Mouse (Mus musculus) intestine, embryonic 16.5 days (tissue): ENCODE measurements around the gene Pagr1b. TPM values are rescaled to one million over a fixed set of nuclear protein-coding genes. Genes with fewer than 3 reads are reported as not detected.

Experiments
- ATAC-seq: fragments of 200-750 bp; cut with Nextera tagmentation; 2 replicates; pipeline ENCODE4 v1.8.0; 2017; ENCODE audit warnings: moderate TSS enrichment, moderate library complexity
- H3K27ac ChIP-seq: fragments of 300-500 bp; sonication (generic); 2 replicates; pipeline ENCODE4 v1.5.1; 2014; ENCODE audit warnings: mild to moderate bottlenecking, low read length
- H3K27me3 ChIP-seq: fragments of 300-500 bp; sonication (generic); replicated peaks from 2 replicates; pipeline ENCODE4 v1.6.1; 2014; ENCODE audit warnings: low read length, control low read depth, mixed read lengths; ENCODE audit not compliant: control insufficient read depth, insufficient read depth
- H3K36me3 ChIP-seq: fragments of 300-500 bp; sonication (generic); 2 replicates; pipeline ENCODE4 v1.6.1; 2014; ENCODE audit warnings: low read length, control low read depth; ENCODE audit not compliant: control insufficient read depth, insufficient read depth
- H3K4me1 ChIP-seq: fragments of 300-500 bp; sonication (generic); 2 replicates; pipeline ENCODE4 v1.6.1; 2014; ENCODE audit warnings: low read length, control low read depth, mixed read lengths; ENCODE audit not compliant: control insufficient read depth, insufficient read depth
- H3K4me2 ChIP-seq: fragments of 300-500 bp; sonication (generic); 2 replicates; pipeline ENCODE4 v1.6.1; 2014; ENCODE audit warnings: low read depth, low read length, control low read depth
- H3K4me3 ChIP-seq: fragments of 300-500 bp; sonication (generic); 2 replicates; pipeline ENCODE4 v1.5.1; 2014; ENCODE audit warnings: mild to moderate bottlenecking, low read length
- H3K9ac ChIP-seq: fragments of 300-500 bp; sonication (generic); 2 replicates; pipeline ENCODE4 v1.6.1; 2014; ENCODE audit warnings: low read depth, low read length
- H3K9me3 ChIP-seq: fragments of 300-500 bp; sonication (generic); 2 replicates; pipeline ENCODE4 v1.6.1; 2016; ENCODE audit warnings: low read length, control low read depth; ENCODE audit not compliant: control insufficient read depth
- WGBS: fragments of 180-500 bp; shearing (Covaris S2); extraction: QIAGEN DNeasy Blood & Tissue Kit; methylation state at CpG from one replicate; pipeline ENCODE4 v1.1.7; 2014; 5-methylcytosine and 5-hydroxymethylcytosine counted together
- polyA plus RNA-seq: library from polyadenylated mRNA; unstranded; fragments of >200 nt; fragmentation: Nextera tagmentation; extraction: Ambion mirVana; gene quantifications from 2 replicates; pipeline ENCODE4 v1.2.1, GENCODE M21; 2015

Gene Pagr1b
- polyA plus RNA-seq: 0.78 and 2.5 TPM in 2 replicates

DNA sequence TGATC, at the start of gene Pagr1b:
Pagr1b (minus strand) TSS at position 4 of the 5 bp plus-strand sequence.
- peak within 1 kb of the TSS; percentile 55 for H3K4me2 ChIP-seq
- peaks cover 8% of the 10 kb centered on the region; the same call in 1 of the 2 replicates for H3K36me3 ChIP-seq
- no peak for ATAC-seq
- H3K4me3 ChIP-seq: peak within 1 kb of the TSS; percentile 66
- H3K27ac ChIP-seq: peak within 1 kb of the TSS; percentile 92
- H3K9me3 ChIP-seq: no peaks in the 10 kb centered on the region
- H3K4me1 ChIP-seq: peaks cover 53% of the 10 kb centered on the region
- H3K27me3 ChIP-seq: no peaks in the 10 kb centered on the region
- peak within 1 kb of the TSS; percentile 83 for H3K9ac ChIP-seq

DNA sequence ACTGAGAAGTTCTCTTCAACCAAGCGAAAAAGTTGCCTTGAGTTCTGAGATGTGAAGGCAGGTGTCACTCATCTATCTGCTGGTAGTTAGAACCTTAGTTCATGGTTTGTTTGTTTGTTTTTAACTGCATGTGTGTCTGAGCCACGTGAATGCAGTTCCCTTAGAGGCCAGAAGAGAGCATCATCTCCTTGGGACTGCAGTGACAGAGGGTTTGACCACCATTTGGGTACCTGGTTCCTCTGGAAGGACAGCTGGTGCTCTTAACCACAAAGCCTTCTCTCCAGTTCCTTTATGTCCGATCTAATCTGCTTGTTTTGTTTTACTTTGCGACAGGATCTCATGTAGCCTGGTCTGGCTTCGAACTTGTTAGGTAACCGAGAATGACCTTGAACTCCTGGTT, 49.3 kb upstream of the Pagr1b start:
- Histone ChIP-seq H3K4me2 (no peak overlapping the region), H3K9me3 (no peaks in the 10 kb centered on the region), H3K27me3 (no peaks in the 10 kb centered on the region), H3K4me3 (no peak overlapping the region), H3K36me3 (no peaks in the 10 kb centered on the region), H3K27ac (no peak overlapping the region), H3K4me1 (no peaks in the 10 kb centered on the region), H3K9ac (no peak overlapping the region)
- no peak for ATAC-seq
- 84% methylated on average over 6 of the region's 6 CpGs for WGBS

DNA sequence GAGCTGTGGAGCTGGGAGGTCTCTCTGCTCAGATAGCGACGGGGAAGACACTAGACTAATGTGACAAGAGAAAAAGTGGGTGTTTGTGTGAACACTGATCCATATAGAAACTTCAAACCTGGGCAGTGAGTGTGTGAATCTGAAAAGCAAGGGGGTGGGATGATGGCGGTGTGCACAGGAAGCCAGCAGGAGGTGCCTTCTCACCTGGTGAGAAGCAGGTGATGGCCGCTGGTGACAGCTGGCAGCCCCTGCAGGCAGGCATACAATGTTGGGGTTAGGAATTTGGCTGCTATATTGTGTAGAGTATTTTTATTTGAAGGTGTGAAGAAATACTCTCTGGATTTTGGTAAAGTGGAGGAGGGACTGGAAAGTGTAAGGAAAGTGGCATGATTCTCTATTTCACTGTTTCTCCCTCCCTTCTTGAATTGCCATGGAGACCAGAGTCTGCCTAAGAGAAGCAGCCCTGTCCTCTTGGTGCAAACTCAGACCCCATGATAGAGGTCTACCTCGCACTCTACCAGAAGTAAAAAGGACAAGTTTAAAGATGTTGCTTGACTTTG, 38.8 kb upstream of the Pagr1b start:
- H3K27ac ChIP-seq: no peak overlapping the region
- no peaks in the 10 kb centered on the region for H3K36me3 ChIP-seq
- 61% methylated on average over 5 of the region's 5 CpGs for WGBS
- H3K9me3 ChIP-seq: no peaks in the 10 kb centered on the region
- H3K4me1 ChIP-seq: no peaks in the 10 kb centered on the region
- H3K27me3 ChIP-seq: 0 out of 2 replicates have a peak, but pooled peaks cover 4% of the 10 kb centered on the region
- H3K4me2 ChIP-seq: no peak overlapping the region
- H3K9ac ChIP-seq: no peak overlapping the region
- ATAC-seq: no peak
- no peak overlapping the region for H3K4me3 ChIP-seq

DNA sequence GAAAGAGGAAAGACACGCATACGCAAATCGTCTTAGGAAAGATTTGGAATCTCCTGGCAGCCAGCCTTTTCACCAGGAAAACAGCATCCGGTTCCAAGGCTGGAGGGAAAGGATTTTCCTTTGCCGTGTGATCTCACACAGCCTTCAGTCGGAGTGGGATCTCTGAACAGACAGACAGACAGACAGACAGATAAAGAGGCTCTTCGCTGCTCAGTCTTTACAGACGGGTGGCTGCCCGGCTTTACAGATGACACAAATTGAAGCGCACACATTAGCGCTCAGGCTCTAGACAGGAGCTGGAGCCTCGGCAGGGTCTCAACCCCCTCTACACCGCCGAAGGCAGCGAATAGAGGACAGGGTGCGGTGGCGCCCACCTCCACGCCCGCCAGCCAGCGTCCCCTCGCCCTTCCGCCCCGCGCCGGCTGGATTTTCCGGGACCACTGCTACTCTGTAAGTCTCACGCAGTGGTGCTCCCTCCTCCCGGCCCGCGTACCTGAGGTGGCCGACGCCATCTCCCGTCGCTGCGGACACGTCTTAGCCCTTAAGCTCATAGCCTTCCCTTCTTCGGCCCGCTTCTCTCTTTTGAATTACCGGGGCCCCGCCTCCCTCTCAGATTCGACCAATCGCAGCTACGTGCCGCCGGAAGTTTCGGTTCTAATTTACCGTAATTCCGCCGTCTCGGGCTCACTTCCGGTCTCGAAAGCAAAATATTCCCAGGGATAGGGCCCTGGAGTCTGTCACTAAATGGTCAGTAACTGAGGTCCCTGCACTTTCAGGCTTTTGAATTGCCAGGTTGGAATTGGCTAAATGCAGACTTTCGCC, 25.8 kb upstream of the Pagr1b start, which contains the start of gene Kif22:
Kif22 (minus strand) TSS at position 621 of the 822 bp plus-strand sequence.
- no peaks in the 10 kb centered on the region for H3K27me3 ChIP-seq
- ATAC-seq: peak; percentile 90
- peak within 1 kb of the TSS; percentile 68 for H3K4me2 ChIP-seq
- H3K27ac ChIP-seq: peak within 1 kb of the TSS; percentile 77
- peak within 1 kb of the TSS; percentile 84 for H3K4me3 ChIP-seq
- peaks cover 12% of the 10 kb centered on the region for H3K4me1 ChIP-seq
- under 1% methylated on average over 53 of the region's 53 CpGs for WGBS
- no peaks in the 10 kb centered on the region for H3K9me3 ChIP-seq
- no peaks in the 10 kb centered on the region; the same call in 1 of the 2 replicates for H3K36me3 ChIP-seq
- H3K9ac ChIP-seq: peak within 1 kb of the TSS; percentile 84

DNA sequence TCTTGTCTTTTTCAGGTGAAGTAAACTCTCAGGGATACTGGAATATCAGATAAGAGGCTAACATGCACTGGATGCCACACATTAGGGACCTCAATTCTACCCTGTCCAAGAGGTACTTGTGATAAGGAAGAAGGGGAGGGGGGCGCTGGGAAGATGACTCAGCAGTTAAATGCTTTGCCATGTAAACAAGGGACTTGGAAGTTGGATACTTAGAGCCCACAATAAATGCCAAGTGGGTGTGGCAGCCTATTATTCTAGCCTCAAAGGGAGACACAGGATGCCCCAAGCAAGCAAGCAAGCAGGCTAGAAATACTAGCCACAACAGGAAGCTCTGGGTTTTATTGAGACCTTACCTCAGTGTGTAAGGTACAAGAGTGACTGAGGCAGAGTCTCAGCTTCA, 15.0 kb upstream of the Pagr1b start:
- WGBS: 74% methylated on average over 1 of the region's 1 CpGs
- Histone ChIP-seq H3K27ac (no peak overlapping the region), H3K4me2 (no peak overlapping the region), H3K9ac (no peak overlapping the region), H3K4me3 (no peak overlapping the region), H3K9me3 (no peaks in the 10 kb centered on the region), H3K4me1 (peaks cover 7% of the 10 kb centered on the region), H3K27me3 (no peaks in the 10 kb centered on the region), H3K36me3 (peaks cover 12% of the 10 kb centered on the region; the same call in 1 of the 2 replicates)
- ATAC-seq: no peak

DNA sequence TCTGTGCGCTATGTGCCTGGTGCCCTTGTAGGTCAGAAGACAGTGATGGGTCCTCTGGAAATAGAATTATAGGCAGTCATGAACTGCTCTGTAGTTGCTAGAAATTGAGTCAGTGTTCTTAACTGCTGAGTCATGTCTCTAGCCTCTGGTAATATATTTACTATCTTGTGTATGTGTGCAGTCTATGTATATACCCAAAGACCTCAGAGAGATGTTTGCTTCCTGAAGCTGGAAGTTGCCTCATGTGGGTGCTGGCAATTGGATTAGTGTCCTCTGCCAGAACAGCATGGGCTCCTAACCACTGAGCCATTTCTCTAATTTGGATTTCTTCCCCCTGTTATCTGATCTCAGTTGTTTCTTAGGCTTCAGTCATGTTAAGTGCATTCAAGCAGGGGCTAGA, 13.9 kb upstream of the Pagr1b start:
- ATAC-seq: no peak
- no peak overlapping the region for H3K9ac ChIP-seq
- peaks cover 12% of the 10 kb centered on the region; the same call in 1 of the 2 replicates for H3K36me3 ChIP-seq
- WGBS: 93% methylated on average over 1 of the region's 1 CpGs
- peaks cover 7% of the 10 kb centered on the region for H3K4me1 ChIP-seq
- H3K27me3 ChIP-seq: no peaks in the 10 kb centered on the region
- no peak overlapping the region for H3K4me2 ChIP-seq
- H3K27ac ChIP-seq: no peak overlapping the region
- H3K9me3 ChIP-seq: no peaks in the 10 kb centered on the region
- no peak overlapping the region for H3K4me3 ChIP-seq

DNA sequence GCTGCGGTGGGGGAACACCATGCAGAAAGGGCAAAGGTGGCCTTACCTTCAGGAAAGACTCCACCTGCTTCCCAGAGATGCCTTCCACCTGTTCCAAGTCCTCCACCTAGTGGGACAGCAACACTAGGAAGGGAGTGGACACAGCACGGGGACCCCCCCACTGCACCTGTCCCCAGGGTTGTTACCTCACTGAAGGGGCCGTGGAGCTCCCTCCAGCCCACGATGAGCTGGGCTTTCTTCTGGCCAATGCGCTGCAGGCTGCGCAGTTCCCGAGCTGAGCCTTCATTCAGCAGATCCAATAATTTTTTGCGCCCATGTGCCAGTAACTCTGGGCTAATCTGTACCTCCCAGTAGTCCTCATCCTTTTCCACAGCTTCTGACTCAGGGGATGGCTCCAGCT, 11.6 kb upstream of the Pagr1b start:
- ATAC-seq: peak; percentile 0; the same call in 1 of the 2 replicates
- Histone ChIP-seq H3K36me3 (peaks cover 16% of the 10 kb centered on the region), H3K4me1 (peaks cover 23% of the 10 kb centered on the region), H3K27ac (peak overlapping the region; percentile 95), H3K9me3 (no peaks in the 10 kb centered on the region), H3K9ac (peak overlapping the region; percentile 99), H3K4me2 (peak overlapping the region; percentile 69), H3K4me3 (peak overlapping the region; percentile 69), H3K27me3 (no peaks in the 10 kb centered on the region)
- WGBS: 49% methylated on average over 8 of the region's 8 CpGs

DNA sequence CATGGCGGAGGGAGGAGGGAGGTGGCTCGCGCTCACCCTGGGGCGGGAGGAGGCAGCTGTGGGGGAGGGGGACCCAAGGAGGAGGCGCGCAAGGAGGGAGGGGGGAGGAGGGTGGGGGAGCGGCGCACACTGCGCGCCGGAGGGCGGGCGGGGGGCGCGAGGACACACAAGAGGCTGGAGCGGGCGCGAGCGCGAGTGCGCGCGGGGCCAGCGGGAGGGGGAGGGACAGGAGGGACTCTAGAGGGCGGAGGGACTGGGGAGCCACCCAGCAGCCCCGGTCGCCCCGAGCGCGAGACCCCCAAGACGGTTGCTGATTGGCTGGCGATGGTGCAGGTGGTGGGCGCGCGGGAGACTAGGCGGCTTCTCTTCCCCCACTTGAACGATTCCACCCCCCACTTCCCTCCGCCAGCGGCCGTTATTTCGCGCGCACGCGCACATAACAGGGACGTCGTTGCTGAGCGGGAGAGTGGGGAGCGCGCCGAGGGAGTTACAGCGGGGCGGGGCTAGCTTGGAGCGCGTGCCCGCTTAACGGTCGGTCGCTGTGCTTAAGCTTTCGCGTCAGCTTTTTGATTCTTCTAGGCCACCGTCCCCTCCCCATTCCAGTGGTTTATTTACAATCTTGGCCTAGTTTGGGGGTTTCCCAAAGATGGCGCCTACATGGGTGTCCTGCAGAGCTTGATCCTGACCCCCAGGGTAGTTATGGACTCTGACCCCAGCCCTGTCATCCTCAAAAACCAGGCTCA, 10.9 kb upstream of the Pagr1b start, which contains the start of gene Maz:
Maz (minus strand) TSS at position 54 of the 743 bp plus-strand sequence.
- peak within 1 kb of the TSS; percentile 95 for H3K27ac ChIP-seq
- H3K9me3 ChIP-seq: no peaks in the 10 kb centered on the region
- peak; percentile 82 for ATAC-seq
- no peaks in the 10 kb centered on the region for H3K27me3 ChIP-seq
- H3K4me3 ChIP-seq: peak within 1 kb of the TSS; percentile 69
- peaks cover 11% of the 10 kb centered on the region for H3K36me3 ChIP-seq
- peaks cover 30% of the 10 kb centered on the region for H3K4me1 ChIP-seq
- H3K9ac ChIP-seq: peak within 1 kb of the TSS; percentile 99
- under 1% methylated on average over 48 of the region's 63 CpGs for WGBS
- peak within 1 kb of the TSS; percentile 92 for H3K4me2 ChIP-seq

DNA sequence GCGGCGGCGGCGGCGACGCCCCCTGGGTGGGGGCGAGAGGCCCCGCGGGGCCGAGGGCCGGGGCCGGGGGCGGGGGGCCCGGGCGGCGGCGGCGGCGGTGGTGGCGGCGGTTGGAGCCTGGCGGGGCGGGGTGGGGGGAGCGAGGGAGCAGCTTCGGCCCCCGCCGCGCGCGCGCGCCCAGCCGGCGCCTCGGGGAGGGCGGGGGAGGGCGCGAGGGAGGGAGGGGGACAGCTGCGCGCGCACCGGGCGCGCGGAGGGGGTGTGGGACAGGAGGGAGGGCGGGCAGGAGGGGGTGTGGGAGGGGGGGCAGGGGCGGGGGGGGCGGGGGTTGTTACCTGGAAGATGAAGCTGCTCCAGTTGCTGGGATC, 10.3 kb upstream of the Pagr1b start:
- WGBS: no CpG with 5 or more reads among the region's 48 CpGs
- peak overlapping the region; percentile 99 for H3K9ac ChIP-seq
- peaks cover 11% of the 10 kb centered on the region for H3K36me3 ChIP-seq
- peak overlapping the region; percentile 92 for H3K4me2 ChIP-seq
- H3K27me3 ChIP-seq: no peaks in the 10 kb centered on the region
- peak overlapping the region; percentile 69 for H3K4me3 ChIP-seq
- ATAC-seq: no peak
- no peaks in the 10 kb centered on the region for H3K9me3 ChIP-seq
- peak overlapping the region; percentile 95 for H3K27ac ChIP-seq
- H3K4me1 ChIP-seq: peaks cover 36% of the 10 kb centered on the region
